8 mouse cellular contexts compared by ENCODE assay signal in genomic region chr2:24048480-24049097, GRCm38 (mm10). TPM values are rescaled to one million over a fixed set of nuclear protein-coding genes. Genes with fewer than 3 reads are reported as not detected.
DNase-seq lines count a peak whose midpoint lies in the region; ATAC-seq lines count a peak whose summit lies in the region.

No protein-coding gene starts in this region.

- intact Hi-C loops in gastrocnemius, postnatal 36 days (cut with DNase I) = no loop called here

- H3K27ac ChIP-seq in intestine, embryonic 15.5 days = no peak overlapping the region
- peak overlapping the region; percentile 56 for H3K27ac ChIP-seq in macrophage

- H3K9ac ChIP-seq in intestine, embryonic 15.5 days = no peak overlapping the region

- peak overlapping the region; percentile 27 for H3K4me3 ChIP-seq in intestine, embryonic 15.5 days (replicated peaks)
- peak overlapping the region; percentile 58 for H3K4me3 ChIP-seq in macrophage (ENCODE audit: inconsistent target)

- no peaks in the 10 kb centered on the region for H3K4me1 ChIP-seq in intestine, embryonic 15.5 days (replicated peaks)

- no peaks in the 10 kb centered on the region; the same call in 1 of the 2 replicates for H3K79me2 ChIP-seq in macrophage (ENCODE audit: inconsistent target)

- H3K4me2 ChIP-seq in intestine, embryonic 15.5 days (replicated peaks) = peak overlapping the region; percentile 53

- no peaks in the 10 kb centered on the region for H3K36me3 ChIP-seq in intestine, embryonic 15.5 days
- H3K36me3 ChIP-seq in macrophage (ENCODE audit: inconsistent target) = no peaks in the 10 kb centered on the region

- H3K9me3 ChIP-seq in intestine, embryonic 15.5 days = no peaks in the 10 kb centered on the region

- H3K27me3 ChIP-seq in intestine, embryonic 15.5 days (replicated peaks) = no peaks in the 10 kb centered on the region

- WGBS in intestine, embryonic 15.5 days = 7% methylated on average over 16 of the region's 16 CpGs
- WGBS in macrophage (ENCODE audit: missing documents) = 3% methylated on average over 16 of the region's 16 CpGs

- peak; percentile 37 to 40 for DNase-seq in adrenal gland, adult 18-20 months (ENCODE audit: low spot score in 2 of 2)
- peak; percentile 59 for DNase-seq in embryo, embryonic 10 days (ENCODE audit: low spot score)
- peak; percentile 37 to 41 for DNase-seq in gastrocnemius, postnatal 36 days
- peak; percentile 43 to 50 for DNase-seq in left cerebral cortex, adult 8-10 months (ENCODE audit: low spot score in 2 of 2)
- peak; percentile 65 to 73 for DNase-seq in right cerebral cortex, postnatal 10 days (ENCODE audit: low spot score in 2 of 2)
- no peak for DNase-seq in natural killer cell, adult 2 months (ENCODE audit: low spot score in 2 of 2)

- peak; percentile 56 for ATAC-seq in intestine, embryonic 15.5 days

RNA-seq across cellular contexts. Expression of gene Hnmt, which starts 0.6 kb away (rescaled TPM):
- total RNA-seq in adrenal gland, adult 18-20 months (2021) = 10 to 100 TPM; 15.5 to 16.4 TPM
- total RNA-seq in gastrocnemius, postnatal 36 days (2021) = 1 to 10 TPM; 6.0 to 7.1 TPM
- 2.1 and 2.2 TPM in 2 replicates for polyA plus RNA-seq in intestine, embryonic 15.5 days (2015; fragmentation: Nextera tagmentation; extraction: Ambion mirVana)
- 10 to 100 TPM; 27.1 to 31.8 (median 29.0) TPM for total RNA-seq in left cerebral cortex, adult 8-10 months (2022)
- total RNA-seq in macrophage (2018; cell fraction: chromatin; rRNA removed) = 1 to 10 TPM in 15 of 26 experiments, under 1 TPM in 3, not detected in 8; 0.62 to 8.0 (median 2.2) TPM
- 10 to 100 TPM in 17 of 26 experiments, 1 to 10 TPM in 9; 7.6 to 24.0 (median 13.9) TPM for total RNA-seq in macrophage (2018; cell fraction: cytosol; rRNA removed)
- 10 to 100 TPM in 1 of 26 experiments, 1 to 10 TPM in 25; 1.2 to 10.2 (median 4.1) TPM for total RNA-seq in macrophage (2018; cell fraction: nucleus; rRNA removed)
- 22.4 to 33.9 TPM (median 27.2 TPM) in 3 replicates for polyA plus RNA-seq in macrophage (2018)

RNA-seq across cellular contexts. Expression of gene Tbpl2, which starts 47.8 kb away (rescaled TPM):
- not detected for total RNA-seq in adrenal gland, adult 18-20 months (2021)
- total RNA-seq in gastrocnemius, postnatal 36 days (2021) = not detected
- not detected in 2 replicates for polyA plus RNA-seq in intestine, embryonic 15.5 days (2015; fragmentation: Nextera tagmentation; extraction: Ambion mirVana)
- total RNA-seq in left cerebral cortex, adult 8-10 months (2022) = not detected
- not detected for total RNA-seq in macrophage (2018; cell fraction: chromatin; rRNA removed)
- total RNA-seq in macrophage (2018; cell fraction: cytosol; rRNA removed) = not detected
- not detected for total RNA-seq in macrophage (2018; cell fraction: nucleus; rRNA removed)
- not detected in 3 replicates for polyA plus RNA-seq in macrophage (2018)

Comparison
In these comparisons a context has a peak if more than half of its experiments do, and no peak if none do; other contexts are left out.
1. DNase-seq: peak in adrenal gland, adult 18-20 months (2 of 2), embryo, embryonic 10 days (single experiment), gastrocnemius, postnatal 36 days (2 of 2), left cerebral cortex, adult 8-10 months (2 of 2) and right cerebral cortex, postnatal 10 days (2 of 2); none in natural killer cell, adult 2 months (0 of 2).